Mouse (Mus musculus): Measurements from ENCODE around the gene Tldc2. TPM values are rescaled to one million over a fixed set of nuclear protein-coding genes. Genes with fewer than 3 reads are reported as not detected.

The Tldc2 gene
- total and polyA plus RNA-seq, 3 experiments, result not detected

DNA sequence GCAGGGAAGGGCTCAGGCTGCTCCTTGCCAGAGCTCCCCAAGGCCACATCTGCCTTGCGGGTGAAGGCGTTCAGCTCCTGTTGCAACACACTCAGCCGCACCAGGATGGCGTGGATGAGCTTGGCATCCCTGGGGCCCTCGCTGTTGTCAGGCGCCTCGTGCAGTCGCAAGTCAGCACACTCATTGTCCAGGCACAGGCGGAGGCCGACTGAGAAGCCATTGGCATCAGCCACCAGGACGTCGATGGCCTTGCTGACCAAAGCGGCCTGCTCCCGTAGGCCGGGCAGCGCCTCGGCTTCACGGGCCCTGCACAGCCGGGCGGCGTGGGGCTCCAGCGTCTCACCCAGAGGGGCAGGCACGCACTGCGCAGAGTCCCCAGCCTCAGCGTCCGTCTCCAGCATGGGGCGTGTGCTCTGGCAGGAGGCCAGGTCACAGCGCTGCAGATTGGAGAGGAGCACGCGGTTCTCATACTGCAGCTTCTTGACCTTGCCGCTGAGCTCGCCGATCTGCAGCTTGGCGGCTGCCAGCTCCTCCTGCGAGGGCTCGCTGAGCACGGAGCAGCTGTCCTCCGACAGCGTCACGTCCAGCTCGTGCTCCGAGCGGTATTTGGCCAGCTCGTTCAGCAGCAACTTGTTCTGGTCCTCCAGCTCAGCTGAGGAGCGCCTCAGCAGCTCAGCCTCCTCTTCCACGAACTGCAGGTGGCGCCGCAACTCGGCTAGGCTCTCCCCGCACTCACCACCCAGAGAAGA lies 46.8 kb upstream of the Tldc2 start:
- TF ChIP-seq E2F4 (IDR thresholded peaks at IDR 0.05; ENCODE audit: insufficient replicate concordance, low read depth, low read length) (no peak), CTCF (conservative IDR thresholded peaks at IDR 0.05 in 1 of 2, IDR thresholded peaks at IDR 0.05 in 1 of 2; ENCODE audit: low read depth in 2 of 2, low read length in 2 of 2) (peak in 1 of 2 experiments; percentile 20; a peak in 2 of 4 replicates), SMC3 (IDR thresholded peaks at IDR 0.05; ENCODE audit: low read depth, low read length) (peak; percentile 9; the same call in 1 of the 2 replicates)
- H3K4me3 ChIP-seq (replicated peaks in 1 of 3; ENCODE audit: low read depth in 2 of 3, low read length in 2 of 3, poor library complexity in 1 of 3), result no peak overlapping the region

DNA sequence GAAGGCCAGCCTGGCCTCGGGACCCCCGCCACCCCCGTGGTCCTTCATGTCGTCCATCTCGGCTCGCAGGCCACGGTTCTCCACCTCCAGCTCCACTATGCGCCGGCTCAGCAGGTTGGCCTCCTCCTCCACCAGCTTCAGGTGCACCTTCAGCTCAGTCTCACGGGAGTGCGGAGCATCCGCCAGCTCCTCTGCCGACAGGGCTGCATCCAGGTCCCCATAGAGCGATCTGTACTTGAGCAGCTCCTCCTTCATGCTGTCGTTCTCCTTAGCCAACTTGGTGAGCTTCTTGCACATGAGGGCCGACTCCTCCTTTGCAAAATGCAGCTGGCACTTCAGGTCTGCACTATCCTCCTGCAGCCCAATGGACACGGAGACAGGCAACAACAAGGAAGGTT lies 46.2 kb upstream of the Tldc2 start:
- no peak overlapping the region for H3K4me3 ChIP-seq (replicated peaks in 1 of 3; ENCODE audit: low read depth in 2 of 3, low read length in 2 of 3, poor library complexity in 1 of 3)
- dilution Hi-C loops (cut with MboI; ENCODE audit: extremely low pct_ligation_motif_present, extremely low pct_unique_long_range_greater_than_20kb, low sequenced_read_pairs), result no loop called here

More for the DNA sequence above, 46.8 kb upstream of the Tldc2 start:
- H3K4me1 ChIP-seq (ENCODE audit: control insufficient read depth in 1 of 2, insufficient read depth in 2 of 2), result peaks cover 0 to 2% of the 10 kb centered on the region in 2 experiments; a peak in 1 of 4 replicates
- H3K9me3 ChIP-seq (replicated peaks; ENCODE audit: low read length), result no peaks in the 10 kb centered on the region
- H3K36me3 ChIP-seq (replicated peaks in 1 of 2; ENCODE audit: control insufficient read depth in 1 of 2, insufficient read depth in 1 of 2, low read length in 1 of 2), result peaks cover 5 to 22% of the 10 kb centered on the region in 2 experiments
- no peak overlapping the region for H3K9ac ChIP-seq (ENCODE audit: insufficient read depth, low read depth)
- H3K27ac ChIP-seq (ENCODE audit: insufficient read depth, low read depth), result no peak overlapping the region
- H3K4me2 ChIP-seq (ENCODE audit: insufficient read depth, low read depth, poor library complexity, severe bottlenecking), result no peak overlapping the region
- dilution Hi-C loops (cut with MboI; ENCODE audit: extremely low pct_ligation_motif_present, extremely low pct_unique_long_range_greater_than_20kb, low sequenced_read_pairs), result no loop called here
- H3K27me3 ChIP-seq (replicated peaks), result no peaks in the 10 kb centered on the region
- H3K79me2 ChIP-seq (replicated peaks; ENCODE audit: control insufficient read depth, extremely low read depth, insufficient read depth, poor library complexity, severe bottlenecking), result no peaks in the 10 kb centered on the region
- in situ Hi-C loops (cut with MboI; ENCODE audit: low pct_ligation_motif_present, low pct_unique_long_range_greater_than_20kb, low sequenced_read_pairs), result loop anchor here (5.0 kb wide), 1 partner anchor 47 kb away; the partner anchor contains the start of gene Tldc2
- DNase-seq (ENCODE audit: extremely low read depth), result no peak

DNA sequence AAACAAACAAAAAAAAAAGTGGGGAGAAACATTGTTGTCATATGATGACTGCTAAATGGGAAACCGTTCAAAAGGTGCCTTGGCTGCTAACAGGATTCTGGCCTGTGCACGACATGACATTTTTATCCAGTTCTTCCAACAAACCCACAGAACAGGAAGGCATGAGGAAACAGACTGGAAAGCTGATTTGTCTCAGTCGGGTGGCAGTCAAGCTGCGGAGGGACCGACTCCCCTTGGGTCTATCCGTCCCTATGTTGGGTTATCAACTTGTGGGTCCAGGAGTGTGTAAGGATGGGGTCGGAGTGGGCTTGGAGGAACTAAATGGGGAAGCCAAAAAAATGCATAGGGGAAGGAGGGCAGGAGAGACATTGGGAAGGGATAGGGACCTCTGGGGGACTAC lies 45.4 kb upstream of the Tldc2 start:
- TF ChIP-seq ZKSCAN1 (IDR thresholded peaks at IDR 0.05; ENCODE audit: borderline replicate concordance, low read depth, low read length), result no peak
- no peak for TF ChIP-seq MYC (IDR thresholded peaks at IDR 0.05; ENCODE audit: low read depth, low read length)
- TF ChIP-seq ZC3H11A (IDR thresholded peaks at IDR 0.05; ENCODE audit: low read depth, low read length), result no peak
- TF ChIP-seq UBTF (IDR thresholded peaks at IDR 0.05; ENCODE audit: low read depth, low read length), result no peak
- no peak for TF ChIP-seq MAFK (IDR thresholded peaks at IDR 0.05; ENCODE audit: insufficient replicate concordance, low read length)
- TF ChIP-seq PAX5 (IDR thresholded peaks at IDR 0.05; ENCODE audit: low read length), result no peak
- TF ChIP-seq USF2 (conservative IDR thresholded peaks at IDR 0.05; ENCODE audit: low read depth, low read length), result no peak
- no peak for TF ChIP-seq JUND (conservative IDR thresholded peaks at IDR 0.05; ENCODE audit: low read depth, low read length)
- no peak for TF ChIP-seq KAT2A (IDR thresholded peaks at IDR 0.05; ENCODE audit: insufficient replicate concordance, low read length)
- Histone ChIP-seq H3K9ac (ENCODE audit: insufficient read depth, low read depth) (no peak overlapping the region), H3K27ac (ENCODE audit: insufficient read depth, low read depth) (no peak overlapping the region)

More for the DNA sequence above, 46.2 kb upstream of the Tldc2 start:
- in situ Hi-C loops (cut with MboI; ENCODE audit: low pct_ligation_motif_present, low pct_unique_long_range_greater_than_20kb, low sequenced_read_pairs), result no loop called here
- no peak for DNase-seq (ENCODE audit: extremely low read depth)
- peaks cover 1% of the 10 kb centered on the region for H3K9me3 ChIP-seq (replicated peaks; ENCODE audit: low read length)
- 0 out of 4 replicates have a peak, but pooled peaks cover 0 to 2% of the 10 kb centered on the region in 2 experiments for H3K4me1 ChIP-seq (ENCODE audit: control insufficient read depth in 1 of 2, insufficient read depth in 2 of 2)
- no peak overlapping the region for H3K4me2 ChIP-seq (ENCODE audit: insufficient read depth, low read depth, poor library complexity, severe bottlenecking)
- TF ChIP-seq USF2 (conservative IDR thresholded peaks at IDR 0.05; ENCODE audit: low read depth, low read length) (no peak), JUN (IDR thresholded peaks at IDR 0.05; ENCODE audit: insufficient read depth, low read depth, low read length) (no peak), ZKSCAN1 (IDR thresholded peaks at IDR 0.05; ENCODE audit: borderline replicate concordance, low read depth, low read length) (no peak), ZMIZ1 (IDR thresholded peaks at IDR 0.05; ENCODE audit: low read depth, low read length) (no peak), NRF1 (IDR thresholded peaks at IDR 0.05; ENCODE audit: low read depth, low read length) (no peak), USF1 (IDR thresholded peaks at IDR 0.05; ENCODE audit: low read depth, low read length) (no peak)
- H3K9ac ChIP-seq (ENCODE audit: insufficient read depth, low read depth), result no peak overlapping the region
- no peak overlapping the region for H3K27ac ChIP-seq (ENCODE audit: insufficient read depth, low read depth)
- H3K36me3 ChIP-seq (replicated peaks in 1 of 2; ENCODE audit: control insufficient read depth in 1 of 2, insufficient read depth in 1 of 2, low read length in 1 of 2), result peaks cover 5 to 22% of the 10 kb centered on the region in 2 experiments
- H3K27me3 ChIP-seq (replicated peaks), result no peaks in the 10 kb centered on the region
- no peaks in the 10 kb centered on the region for H3K79me2 ChIP-seq (replicated peaks; ENCODE audit: control insufficient read depth, extremely low read depth, insufficient read depth, poor library complexity, severe bottlenecking)

More for the DNA sequence above, 45.4 kb upstream of the Tldc2 start:
- peaks cover 5 to 22% of the 10 kb centered on the region in 2 experiments for H3K36me3 ChIP-seq (replicated peaks in 1 of 2; ENCODE audit: control insufficient read depth in 1 of 2, insufficient read depth in 1 of 2, low read length in 1 of 2)
- in situ Hi-C loops (cut with MboI; ENCODE audit: low pct_ligation_motif_present, low pct_unique_long_range_greater_than_20kb, low sequenced_read_pairs), result no loop called here
- 0 out of 4 replicates have a peak, but pooled peaks cover 0 to 2% of the 10 kb centered on the region in 2 experiments for H3K4me1 ChIP-seq (ENCODE audit: control insufficient read depth in 1 of 2, insufficient read depth in 2 of 2)
- H3K4me3 ChIP-seq (replicated peaks in 1 of 3; ENCODE audit: low read depth in 2 of 3, low read length in 2 of 3, poor library complexity in 1 of 3), result no peak overlapping the region
- peaks cover 4% of the 10 kb centered on the region for H3K9me3 ChIP-seq (replicated peaks; ENCODE audit: low read length)
- H3K27me3 ChIP-seq (replicated peaks), result no peaks in the 10 kb centered on the region
- dilution Hi-C loops (cut with MboI; ENCODE audit: extremely low pct_ligation_motif_present, extremely low pct_unique_long_range_greater_than_20kb, low sequenced_read_pairs), result no loop called here
- H3K79me2 ChIP-seq (replicated peaks; ENCODE audit: control insufficient read depth, extremely low read depth, insufficient read depth, poor library complexity, severe bottlenecking), result no peaks in the 10 kb centered on the region
- H3K4me2 ChIP-seq (ENCODE audit: insufficient read depth, low read depth, poor library complexity, severe bottlenecking), result no peak overlapping the region
- no peak for DNase-seq (ENCODE audit: extremely low read depth)

Data from CH12.LX (cell line).